Mouse (Mus musculus) E14TG2a.4 (cell line): Measurements from ENCODE around the gene Zfp977.
"Not testable (repeated sequence)": the region's sequence is repeated elsewhere in the genome, so short reads cannot be mapped to it uniquely, and the experiment has no call there.

Experiments used
- H3K27me3 ChIP-seq: 2 replicates; pipeline ENCODE4 v1.6.1; 2014; ENCODE audit warnings: low read length, control low read depth; ENCODE audit not compliant: insufficient read depth
- H3K36me3 ChIP-seq: 2 replicates; pipeline ENCODE4 v1.6.1; 2014; ENCODE audit warnings: low read length, control low read depth; ENCODE audit not compliant: insufficient read depth
- H3K4me1 ChIP-seq: replicated peaks from 2 replicates; pipeline ENCODE4 v1.6.1; 2014; ENCODE audit warnings: low read depth, low read length, control low read depth
- H3K4me3 ChIP-seq: replicated peaks from 2 replicates; pipeline ENCODE4 v1.5.1; 2014; ENCODE audit warnings: mild to moderate bottlenecking, low read length
- H3K9me3 ChIP-seq: 2 replicates; pipeline ENCODE4 v1.6.1; 2014; ENCODE audit warnings: low read length, control low read depth
- CTCF ChIP-seq: conservative IDR thresholded peaks from 2 replicates; pipeline ENCODE4 v1.5.1; 2014; ENCODE audit warnings: low read length
- NANOG ChIP-seq: IDR thresholded peaks from 2 replicates; pipeline ENCODE4 v1.6.1; 2014; ENCODE audit warnings: borderline replicate concordance, low read length, mixed read lengths
- POU5F1 ChIP-seq: IDR thresholded peaks from 2 replicates; pipeline ENCODE4 v1.6.1; 2014; ENCODE audit warnings: low read length, borderline replicate concordance

Gene Zfp977

DNA sequence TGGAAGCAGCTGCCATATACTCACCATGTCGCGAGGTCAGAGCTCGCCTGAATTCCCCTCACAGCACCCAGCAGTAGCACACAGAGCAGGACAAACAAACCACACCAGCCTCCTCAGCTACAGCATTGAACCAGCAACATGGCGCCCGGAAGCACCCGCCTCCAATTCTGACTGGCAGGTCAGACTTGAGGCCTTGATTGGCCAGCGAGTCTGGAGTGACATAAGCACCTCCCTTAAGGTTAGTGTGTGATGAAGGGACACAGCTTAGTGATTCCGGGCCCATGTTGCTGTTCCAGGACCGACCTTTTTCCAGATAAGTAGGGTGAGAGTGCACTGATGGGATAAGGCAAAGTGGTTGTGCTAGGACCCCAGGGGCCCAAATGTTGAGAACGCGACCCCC is at the start of gene Zfp977:
Zfp977 (minus strand) TSS at position 135 of the 400 bp plus-strand sequence.
- H3K36me3 ChIP-seq = peaks cover 14% of the 10 kb centered on the region
- peak within 1 kb of the TSS; percentile 79 for H3K4me3 ChIP-seq
- H3K9me3 ChIP-seq = peaks cover 57% of the 10 kb centered on the region
- H3K4me1 ChIP-seq, H3K27me3 ChIP-seq: not testable (repeated sequence)

DNA sequence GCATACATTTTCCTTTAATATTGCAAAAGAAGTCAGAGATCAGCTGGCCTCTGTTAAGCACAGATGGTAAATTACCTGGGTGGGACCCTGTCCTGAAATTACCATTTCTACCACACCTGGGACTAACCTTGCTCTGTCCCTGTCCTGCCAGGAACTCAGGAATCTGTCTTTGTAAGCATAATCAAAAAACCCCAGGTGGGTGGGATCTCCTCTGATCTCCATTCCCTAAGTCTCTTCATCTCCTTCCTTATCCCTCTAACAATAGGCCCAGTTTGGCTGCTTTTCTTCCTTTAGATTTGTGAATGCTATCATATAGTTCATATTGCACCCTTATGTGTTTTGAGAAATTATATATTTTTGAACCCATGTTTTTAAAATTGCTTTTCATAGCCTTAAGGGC is 38.7 kb upstream of the Zfp977 start:
- not testable (repeated sequence) for H3K36me3 ChIP-seq, H3K27me3 ChIP-seq, H3K4me3 ChIP-seq, H3K9me3 ChIP-seq
- H3K4me1 ChIP-seq = peaks cover 39% of the 10 kb centered on the region
- TF ChIP-seq NANOG = peak; percentile 18; the same call in 1 of the 2 replicates

DNA sequence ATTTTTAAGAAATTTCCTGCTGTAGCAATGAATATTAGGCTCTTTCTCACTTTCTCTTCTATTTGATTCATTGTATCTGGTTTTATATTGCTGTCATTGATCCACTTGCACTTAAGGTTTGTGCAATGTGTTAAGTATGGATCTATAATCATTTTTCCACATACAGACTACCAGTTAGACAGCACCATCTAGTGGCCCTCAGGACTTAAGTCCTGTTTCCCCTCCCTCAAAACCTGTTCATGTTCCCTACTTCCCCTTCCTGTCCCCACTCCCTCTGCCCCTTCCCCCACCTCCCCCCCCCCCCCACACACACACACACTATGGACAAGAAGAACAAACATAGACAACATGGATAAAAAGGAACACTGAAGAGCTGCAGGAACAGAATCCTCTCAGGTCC is 3.3 kb upstream of the Zfp977 start:
- not testable (repeated sequence) for H3K4me3 ChIP-seq, H3K27me3 ChIP-seq, H3K4me1 ChIP-seq, H3K36me3 ChIP-seq
- peaks cover 28% of the 10 kb centered on the region for H3K9me3 ChIP-seq

DNA sequence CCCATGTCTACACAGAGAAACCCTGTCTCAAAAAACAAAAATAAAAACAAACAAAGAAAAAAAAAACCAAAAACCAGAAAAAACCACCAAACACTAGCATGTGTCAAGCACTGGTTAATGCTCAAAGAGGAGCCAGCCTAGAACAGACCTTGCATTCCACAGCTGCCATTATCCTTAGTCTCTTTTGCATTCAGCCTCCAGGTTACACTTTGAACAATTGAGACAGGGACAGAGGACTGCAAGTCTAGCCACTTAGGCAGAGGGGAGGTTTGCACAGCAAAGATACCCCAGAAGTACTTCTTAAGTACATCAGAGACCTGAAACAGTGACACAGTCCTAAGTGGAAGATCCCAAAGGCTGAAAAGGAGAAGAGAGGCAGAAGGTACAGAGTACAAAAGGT is 1.0 kb downstream of the Zfp977 start:
- H3K4me1 ChIP-seq, H3K27me3 ChIP-seq: not testable (repeated sequence)
- Histone ChIP-seq H3K4me3 (peak overlapping the region; percentile 79), H3K9me3 (peaks cover 68% of the 10 kb centered on the region), H3K36me3 (peaks cover 25% of the 10 kb centered on the region)

DNA sequence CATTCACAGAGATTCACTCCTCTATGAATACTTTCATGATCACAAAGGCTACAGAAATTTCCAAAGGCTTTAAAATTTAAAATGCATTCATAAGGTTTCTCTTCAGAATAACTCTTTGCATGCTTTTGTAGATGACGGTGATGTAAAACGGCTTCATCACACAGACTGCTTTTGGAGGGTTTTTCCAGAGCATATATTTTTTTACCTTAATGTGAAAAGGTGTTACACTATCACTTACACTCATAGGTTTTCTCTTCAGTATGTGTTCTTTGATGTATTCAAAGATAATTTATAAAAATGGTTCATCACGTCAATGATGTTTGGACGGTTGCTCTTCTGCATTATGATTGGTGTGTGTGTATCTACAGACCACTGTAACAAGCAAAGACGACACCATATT is 13.9 kb downstream of the Zfp977 start, which contains the start of gene Gm21028:
Gm21028 (minus strand) TSS at position 101 of the 400 bp plus-strand sequence.
- TF ChIP-seq NANOG (no peak), POU5F1 (no peak), CTCF (no peak)
- H3K4me1 ChIP-seq = no peaks in the 10 kb centered on the region
- no peak within 1 kb of the TSS for H3K4me3 ChIP-seq
- peaks cover 84% of the 10 kb centered on the region for H3K9me3 ChIP-seq
- H3K36me3 ChIP-seq = peaks cover 56% of the 10 kb centered on the region
- H3K27me3 ChIP-seq = no peaks in the 10 kb centered on the region

DNA sequence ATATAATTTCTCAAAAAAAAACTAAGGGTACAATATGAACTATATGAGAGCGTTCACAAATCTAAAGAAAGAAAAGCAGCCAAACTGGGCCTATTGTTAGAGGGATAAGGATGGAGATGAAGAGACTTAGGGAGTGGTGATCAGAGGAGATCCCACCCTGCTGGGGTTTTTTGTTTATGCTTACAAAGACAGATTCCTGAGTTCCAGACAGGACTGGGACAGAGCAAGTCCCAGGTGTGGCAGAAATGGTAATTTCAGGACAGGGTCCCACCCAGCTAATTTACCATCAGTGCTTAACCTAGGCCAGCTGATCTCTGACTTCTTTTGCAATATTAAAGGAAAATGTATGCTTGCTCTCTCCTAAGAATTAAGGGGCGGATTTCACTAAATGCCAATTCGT is 40.6 kb downstream of the Zfp977 start:
- no peak for TF ChIP-seq POU5F1
- no peak for TF ChIP-seq CTCF
- TF ChIP-seq NANOG = no peak
- no peaks in the 10 kb centered on the region for H3K27me3 ChIP-seq
- H3K4me3 ChIP-seq = no peak overlapping the region
- H3K36me3 ChIP-seq = no peaks in the 10 kb centered on the region
- H3K9me3 ChIP-seq = peaks cover 56% of the 10 kb centered on the region
- peaks cover 3% of the 10 kb centered on the region for H3K4me1 ChIP-seq
